Mouse (Mus musculus) layer of hippocampus, adult 18-20 months (tissue): ENCODE measurements at regions not wholly inside any gene's neighbourhood (a gene's known extent, or its start where the extent isn't known, plus 50 kb on each side); places are given as distances from the start of the nearest gene placed in this dataset.

Experiments used
- DNase-seq, 2 experiments: peaks; one replicate each; pipeline ENCODE4 v3.0.0; 2022; ENCODE audit warnings: low spot score in 2 of 2

- DNase-seq, result no peak
Observed at GRCm38 (mm10) chr14:46077406-46078131, 301.6 kb upstream of the Gm15217 start.

GRCm38 (mm10) chr14:46082646-46083045, 296.6 kb upstream of the Gm15217 start:
- DNase-seq, result no peak

GRCm38 (mm10) chr14:46088968-46089691, 290.1 kb upstream of the Gm15217 start:
- no peak for DNase-seq

GRCm38 (mm10) chr14:46115950-46116349, 263.3 kb upstream of the Gm15217 start:
- no peak for DNase-seq

- no peak for DNase-seq
Observed at GRCm38 (mm10) chr14:46126541-46126940, 252.7 kb upstream of the Gm15217 start.

- no peak for DNase-seq
Observed at GRCm38 (mm10) chr14:46129762-46130161, 249.5 kb upstream of the Gm15217 start.

GRCm38 (mm10) chr14:46144175-46144574, 235.0 kb upstream of the Gm15217 start:
- no peak for DNase-seq

- no peak for DNase-seq
Observed at GRCm38 (mm10) chr14:46144707-46145106, 234.5 kb upstream of the Gm15217 start.

- DNase-seq, result peak; percentile 8 to 66
Observed at GRCm38 (mm10) chr14:46145584-46145983, 233.6 kb upstream of the Gm15217 start.

- DNase-seq, result peak in 1 of 2 experiments; percentile 37
Observed at GRCm38 (mm10) chr14:46149073-46149661, 230.0 kb upstream of the Gm15217 start.

GRCm38 (mm10) chr14:46158741-46159140, 220.5 kb upstream of the Gm15217 start:
- DNase-seq, result no peak

- DNase-seq, result no peak
Observed at GRCm38 (mm10) chr14:46172181-46172874, 206.9 kb upstream of the Gm15217 start.

- DNase-seq, result no peak
Observed at GRCm38 (mm10) chr14:46172875-46173324, 206.3 kb upstream of the Gm15217 start.

- no peak for DNase-seq
Observed at GRCm38 (mm10) chr14:46174386-46174785, 204.8 kb upstream of the Gm15217 start.

- no peak for DNase-seq
Observed at GRCm38 (mm10) chr14:46175291-46176216, 203.7 kb upstream of the Gm15217 start.

- DNase-seq, result no peak
Observed at GRCm38 (mm10) chr14:46179024-46179423, 200.2 kb upstream of the Gm15217 start.

GRCm38 (mm10) chr14:46191639-46192399, 187.4 kb upstream of the Gm15217 start:
- DNase-seq, result no peak

- DNase-seq, result no peak
Observed at GRCm38 (mm10) chr14:46193577-46193976, 185.6 kb upstream of the Gm15217 start.

- no peak for DNase-seq
Observed at GRCm38 (mm10) chr14:46195939-46196338, 183.3 kb upstream of the Gm15217 start.

GRCm38 (mm10) chr14:46202818-46203217, 176.4 kb upstream of the Gm15217 start:
- DNase-seq, result no peak
